24 mouse cellular contexts compared by ENCODE assay signal in the genomic region with DNA sequence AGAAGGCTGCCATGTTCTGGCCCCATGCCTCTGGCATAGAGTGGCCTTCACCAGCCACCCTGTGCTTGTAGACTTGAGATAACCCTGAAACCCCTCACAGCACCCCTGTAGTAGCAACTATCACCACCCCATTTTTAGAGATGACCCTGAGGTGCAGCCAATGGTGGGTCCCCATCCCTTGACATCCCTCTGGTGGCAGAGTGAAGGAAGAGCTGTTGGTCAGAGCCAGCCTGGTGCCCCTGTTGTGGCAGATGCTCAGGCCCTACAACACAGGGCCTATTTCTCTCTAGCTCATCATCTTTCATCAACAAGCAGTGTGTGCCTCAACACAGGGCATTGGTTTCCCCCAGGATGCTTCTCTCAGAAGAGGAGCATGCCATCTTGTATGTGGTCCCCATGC. TPM values are rescaled to one million over a fixed set of nuclear protein-coding genes. Genes with fewer than 3 reads are reported as not detected.
DNase-seq lines count a peak whose midpoint lies in the region; ATAC-seq and TF ChIP-seq lines count a peak whose summit lies in the region.
"Had no signal": no experiment of that assay in that cellular context is flagged by ENCODE, and none has a peak within 500 bp of the region (broad histone marks: within the 10 kb centered on the region; RNA-seq: fewer than 3 reads in every experiment).

No protein-coding gene starts in this region.

- no peak for DNase-seq in hindbrain, embryonic 11.5 days (ENCODE audit: low spot score)
- no peak for DNase-seq in liver, embryonic 11.5 days (ENCODE audit: low spot score)
- no peak for DNase-seq in G1E (ENCODE audit: low spot score)
- DNase-seq in liver, postnatal 0 days: no peak
- no peak for DNase-seq in heart, postnatal 25 days (ENCODE audit: low spot score)
- no peak for DNase-seq in heart, postnatal 10 days
- DNase-seq: B cell, adult 2 months; cerebellum, adult 9-10 months; gastrocnemius, adult 2 months; kidney, postnatal 25 days; layer of hippocampus, adult 9-11 months; lung, postnatal 36 days; spleen, adult 18-20 months had no signal

- TF ChIP-seq EP300 in liver, postnatal 0 days (IDR thresholded peaks at IDR 0.05; ENCODE audit: low read depth): no peak

- peaks cover 43% of the 10 kb centered on the region for H3K36me3 ChIP-seq in hindbrain, embryonic 13.5 days
- H3K36me3 ChIP-seq in hindbrain, embryonic 11.5 days (ENCODE audit: control insufficient read depth, insufficient read depth, low read length): no peaks in the 10 kb centered on the region
- H3K36me3 ChIP-seq in liver, embryonic 12.5 days: peaks cover 42% of the 10 kb centered on the region
- H3K36me3 ChIP-seq in liver, embryonic 11.5 days (ENCODE audit: control insufficient read depth, insufficient read depth, low read length): peaks cover 6% of the 10 kb centered on the region; the same call in 1 of the 2 replicates
- peaks cover 80% of the 10 kb centered on the region for H3K36me3 ChIP-seq in G1E (replicated peaks)
- peaks cover 16% of the 10 kb centered on the region for H3K36me3 ChIP-seq in liver, postnatal 0 days (replicated peaks; ENCODE audit: insufficient read depth, low read length)

- no peaks in the 10 kb centered on the region for H3K9me3 ChIP-seq in hindbrain, embryonic 13.5 days
- no peaks in the 10 kb centered on the region for H3K9me3 ChIP-seq in hindbrain, embryonic 11.5 days (ENCODE audit: control insufficient read depth, low read length)
- H3K9me3 ChIP-seq in liver, embryonic 12.5 days (replicated peaks): no peaks in the 10 kb centered on the region
- H3K9me3 ChIP-seq in liver, embryonic 11.5 days (ENCODE audit: control insufficient read depth, low read length): no peaks in the 10 kb centered on the region
- H3K9me3 ChIP-seq in G1E (replicated peaks): no peaks in the 10 kb centered on the region
- H3K9me3 ChIP-seq in liver, postnatal 0 days (ENCODE audit: low read length): no peaks in the 10 kb centered on the region
- H3K9me3 ChIP-seq: heart, embryonic 13.5 days; hindbrain, embryonic 10.5 days; liver, embryonic 15.5 days; neural tube, embryonic 12.5 days; stomach, embryonic 15.5 days had no signal

- 0 out of 2 replicates have a peak, but pooled peaks have one; percentile 38 for TF ChIP-seq CTCF in G1E (IDR thresholded peaks at IDR 0.05; ENCODE audit: low read depth, low read length)
- TF ChIP-seq CTCF in liver, postnatal 0 days (IDR thresholded peaks at IDR 0.05; ENCODE audit: low read depth): peak; percentile 50

- H3K4me2 ChIP-seq in hindbrain, embryonic 13.5 days: no peak overlapping the region
- no peak overlapping the region for H3K4me2 ChIP-seq in hindbrain, embryonic 11.5 days (replicated peaks; ENCODE audit: low read depth, low read length)
- no peak overlapping the region for H3K4me2 ChIP-seq in liver, embryonic 12.5 days
- no peak overlapping the region for H3K4me2 ChIP-seq in liver, embryonic 11.5 days
- H3K4me2 ChIP-seq in liver, postnatal 0 days (ENCODE audit: low read depth, low read length): no peak overlapping the region
- H3K4me2 ChIP-seq: heart, embryonic 13.5 days; liver, embryonic 15.5 days; neural tube, embryonic 12.5 days; stomach, embryonic 15.5 days had no signal

- 0 out of 2 replicates have a peak overlapping the region, but pooled peaks have one; percentile 1 for H3K9ac ChIP-seq in hindbrain, embryonic 13.5 days
- no peak overlapping the region for H3K9ac ChIP-seq in hindbrain, embryonic 11.5 days (ENCODE audit: low read depth, low read length)
- H3K9ac ChIP-seq in liver, embryonic 12.5 days: no peak overlapping the region; the same call in 1 of the 2 replicates
- H3K9ac ChIP-seq in liver, embryonic 11.5 days (ENCODE audit: low read depth, low read length): no peak overlapping the region
- no peak overlapping the region for H3K9ac ChIP-seq in liver, postnatal 0 days (replicated peaks)
- H3K9ac ChIP-seq: heart, embryonic 13.5 days; liver, embryonic 15.5 days; neural tube, embryonic 12.5 days; stomach, embryonic 15.5 days had no signal

- no peaks in the 10 kb centered on the region for H3K27me3 ChIP-seq in hindbrain, embryonic 13.5 days
- H3K27me3 ChIP-seq in hindbrain, embryonic 11.5 days (ENCODE audit: control insufficient read depth, insufficient read depth, low read length): no peaks in the 10 kb centered on the region
- no peaks in the 10 kb centered on the region for H3K27me3 ChIP-seq in liver, embryonic 12.5 days (replicated peaks)
- no peaks in the 10 kb centered on the region; the same call in 1 of the 2 replicates for H3K27me3 ChIP-seq in liver, embryonic 11.5 days (replicated peaks; ENCODE audit: control insufficient read depth, insufficient read depth, low read length)
- H3K27me3 ChIP-seq in G1E (ENCODE audit: insufficient read depth, low read length): no peaks in the 10 kb centered on the region
- H3K27me3 ChIP-seq in liver, postnatal 0 days (ENCODE audit: insufficient read depth, low read length): no peaks in the 10 kb centered on the region
- H3K27me3 ChIP-seq: liver, embryonic 15.5 days; neural tube, embryonic 12.5 days; stomach, embryonic 15.5 days had no signal

- intact Hi-C loops in heart, postnatal 25 days (cut with DNase I): no loop called here
- intact Hi-C loops in heart, postnatal 10 days (cut with DNase I): no loop called here

- no peak for ATAC-seq in hindbrain, embryonic 13.5 days (ENCODE audit: low FRiP score)
- no peak for ATAC-seq in hindbrain, embryonic 11.5 days (ENCODE audit: low FRiP score)
- ATAC-seq in liver, embryonic 12.5 days: no peak
- ATAC-seq in liver, embryonic 11.5 days (replicated peaks; ENCODE audit: low FRiP score): no peak
- no peak for ATAC-seq in G1E (ENCODE audit: extremely low read depth, insufficient number of reproducible peaks, low FRiP score, poor library complexity, severe bottlenecking)
- no peak for ATAC-seq in liver, postnatal 0 days
- ATAC-seq: forebrain, embryonic 14.5 days; intestine, embryonic 16.5 days had no signal

- no peak overlapping the region for H3K27ac ChIP-seq in hindbrain, embryonic 13.5 days
- no peak overlapping the region for H3K27ac ChIP-seq in hindbrain, embryonic 11.5 days (ENCODE audit: low read depth, low read length)
- H3K27ac ChIP-seq in liver, embryonic 12.5 days: 0 out of 2 replicates have a peak overlapping the region, but pooled peaks have one; percentile 41
- no peak overlapping the region for H3K27ac ChIP-seq in liver, embryonic 11.5 days (ENCODE audit: low read depth, low read length)
- no peak overlapping the region for H3K27ac ChIP-seq in liver, postnatal 0 days (ENCODE audit: low read depth)
- H3K27ac ChIP-seq: gastrocnemius, adult 2 months; heart, embryonic 13.5 days; hindbrain, embryonic 10.5 days; liver, embryonic 15.5 days; neural tube, embryonic 12.5 days; stomach, embryonic 15.5 days had no signal

- H3K4me3 ChIP-seq in hindbrain, embryonic 13.5 days: no peak overlapping the region
- no peak overlapping the region for H3K4me3 ChIP-seq in hindbrain, embryonic 11.5 days (ENCODE audit: low read depth, low read length)
- H3K4me3 ChIP-seq in liver, embryonic 12.5 days: no peak overlapping the region
- H3K4me3 ChIP-seq in liver, embryonic 11.5 days (ENCODE audit: low read depth, low read length): no peak overlapping the region
- no peak overlapping the region; the same call in 1 of the 2 replicates for H3K4me3 ChIP-seq in G1E (ENCODE audit: low read depth, low read length)
- no peak overlapping the region for H3K4me3 ChIP-seq in liver, postnatal 0 days (ENCODE audit: low read depth, low read length)
- H3K4me3 ChIP-seq: gastrocnemius, adult 2 months; heart, embryonic 13.5 days; hindbrain, embryonic 10.5 days; liver, embryonic 15.5 days; neural tube, embryonic 12.5 days; stomach, embryonic 15.5 days had no signal

- 0 out of 2 replicates have a peak, but pooled peaks cover 2% of the 10 kb centered on the region for H3K4me1 ChIP-seq in hindbrain, embryonic 13.5 days (replicated peaks)
- H3K4me1 ChIP-seq in hindbrain, embryonic 11.5 days (replicated peaks; ENCODE audit: control insufficient read depth, insufficient read depth, low read length): no peaks in the 10 kb centered on the region
- H3K4me1 ChIP-seq in liver, embryonic 12.5 days: peaks cover 68% of the 10 kb centered on the region
- peaks cover 39% of the 10 kb centered on the region for H3K4me1 ChIP-seq in liver, embryonic 11.5 days (replicated peaks; ENCODE audit: control insufficient read depth, insufficient read depth, low read length)
- peaks cover 68% of the 10 kb centered on the region for H3K4me1 ChIP-seq in G1E (ENCODE audit: insufficient read depth, low read depth, low read length)
- peaks cover 47% of the 10 kb centered on the region for H3K4me1 ChIP-seq in liver, postnatal 0 days (ENCODE audit: insufficient read depth)
- H3K4me1 ChIP-seq: neural tube, embryonic 12.5 days; stomach, embryonic 15.5 days had no signal

RNA-seq across cellular contexts. Expression of a gene that starts 31.5 kb away (rescaled TPM):
- 187 and 197 TPM in 2 replicates for polyA plus RNA-seq in hindbrain, embryonic 13.5 days (2015; fragmentation: Nextera tagmentation; extraction: Ambion mirVana)
- 60.9 and 73.6 TPM in 2 replicates for polyA plus RNA-seq in hindbrain, embryonic 11.5 days (2014; fragmentation: Nextera tagmentation; extraction: Ambion mirVana)
- polyA plus RNA-seq in liver, embryonic 12.5 days (2016; fragmentation: Nextera tagmentation; extraction: Ambion mirVana): 2.6 and 3.6 TPM in 2 replicates
- 6.1 and 7.5 TPM in 2 replicates for polyA plus RNA-seq in liver, embryonic 11.5 days (2014; fragmentation: Nextera tagmentation; extraction: Ambion mirVana)
- total RNA-seq in G1E (2014; fragmentation: Nextera tagmentation) (21.8 and 23.8 TPM in 2 replicates), G1E (2017) (6.8 and 9.4 TPM in 2 replicates)
- 47.4 and 50.3 TPM in 2 replicates for polyA plus RNA-seq in G1E (2012)
- polyA plus RNA-seq in liver, postnatal 0 days (2015; fragmentation: Nextera tagmentation; extraction: Ambion mirVana): 0.63 and 0.69 TPM in 2 replicates
- total RNA-seq in heart, postnatal 25 days (2021): under 1 TPM in 1 of 2 experiments, not detected in 1; 0.53 TPM
- 1 to 10 TPM in 1 of 2 experiments, under 1 TPM in 1; 0.45 to 2.1 TPM for total RNA-seq in heart, postnatal 10 days (2021)
- total RNA-seq: granulocyte monocyte progenitor cell, adult 5-6 weeks; monocyte, adult 5-6 weeks had no signal

RNA-seq across cellular contexts. Expression of a gene that starts 46.2 kb away (rescaled TPM):
- 8.6 and 13.1 TPM in 2 replicates for polyA plus RNA-seq in hindbrain, embryonic 13.5 days (2015; fragmentation: Nextera tagmentation; extraction: Ambion mirVana)
- 33.9 and 37.0 TPM in 2 replicates for polyA plus RNA-seq in hindbrain, embryonic 11.5 days (2014; fragmentation: Nextera tagmentation; extraction: Ambion mirVana)
- polyA plus RNA-seq in liver, embryonic 12.5 days (2016; fragmentation: Nextera tagmentation; extraction: Ambion mirVana): 4.6 and 5.1 TPM in 2 replicates
- 6.0 and 6.9 TPM in 2 replicates for polyA plus RNA-seq in liver, embryonic 11.5 days (2014; fragmentation: Nextera tagmentation; extraction: Ambion mirVana)
- total RNA-seq in G1E (2014; fragmentation: Nextera tagmentation) (not detected in 2 replicates), G1E (2017) (not detected in 2 replicates)
- polyA plus RNA-seq in G1E (2012): 0.23 and 0.28 TPM in 2 replicates
- 5.5 and 5.8 TPM in 2 replicates for polyA plus RNA-seq in liver, postnatal 0 days (2015; fragmentation: Nextera tagmentation; extraction: Ambion mirVana)
- 1 to 10 TPM; 9.6 to 9.9 TPM for total RNA-seq in heart, postnatal 25 days (2021)
- 10 to 100 TPM; 21.2 to 27.8 TPM for total RNA-seq in heart, postnatal 10 days (2021)
- total RNA-seq: granulocyte monocyte progenitor cell, adult 5-6 weeks; monocyte, adult 5-6 weeks had no signal

RNA-seq across cellular contexts. Expression of a gene that starts 53.6 kb away (rescaled TPM):
- polyA plus RNA-seq in hindbrain, embryonic 13.5 days (2015; fragmentation: Nextera tagmentation; extraction: Ambion mirVana): 42.4 and 44.0 TPM in 2 replicates
- 37.5 and 43.4 TPM in 2 replicates for polyA plus RNA-seq in hindbrain, embryonic 11.5 days (2014; fragmentation: Nextera tagmentation; extraction: Ambion mirVana)
- polyA plus RNA-seq in liver, embryonic 12.5 days (2016; fragmentation: Nextera tagmentation; extraction: Ambion mirVana): 25.9 and 28.4 TPM in 2 replicates
- polyA plus RNA-seq in liver, embryonic 11.5 days (2014; fragmentation: Nextera tagmentation; extraction: Ambion mirVana): 51.6 and 53.7 TPM in 2 replicates
- total RNA-seq in G1E (2014; fragmentation: Nextera tagmentation): 24.4 and 33.4 TPM in 2 replicates
- total RNA-seq in G1E (2017): 19.3 and 21.4 TPM in 2 replicates
- 102 and 138 TPM in 2 replicates for polyA plus RNA-seq in G1E (2012)
- polyA plus RNA-seq in liver, postnatal 0 days (2015; fragmentation: Nextera tagmentation; extraction: Ambion mirVana): 84.8 and 94.7 TPM in 2 replicates
- 10 to 100 TPM; 33.5 to 37.1 TPM for total RNA-seq in heart, postnatal 25 days (2021)
- 10 to 100 TPM; 53.3 to 62.7 TPM for total RNA-seq in heart, postnatal 10 days (2021)
